Mouse (Mus musculus) heart, embryonic 11.5 days (tissue): ENCODE results near the gene Tceanc2. TPM values are rescaled to one million over a fixed set of nuclear protein-coding genes. Genes with fewer than 3 reads are reported as not detected.

ENCODE experiments used
- ATAC-seq: fragments of 200-750 bp; cut with Nextera tagmentation; replicated peaks from 2 replicates; pipeline ENCODE4 v1.8.0; 2017; ENCODE audit warnings: moderate library complexity; ENCODE audit not compliant: insufficient number of reproducible peaks, low FRiP score, low TSS enrichment
- H3K27ac ChIP-seq: fragments of 300-500 bp; sonication (generic); 2 replicates; pipeline ENCODE4 v1.5.1; 2014; ENCODE audit warnings: mild to moderate bottlenecking, low read depth, low read length
- H3K27me3 ChIP-seq: fragments of 300-500 bp; sonication (generic); 2 replicates; pipeline ENCODE4 v1.6.1; 2014; ENCODE audit warnings: mild to moderate bottlenecking, low read length, mixed read lengths; ENCODE audit not compliant: control insufficient read depth, insufficient read depth
- H3K36me3 ChIP-seq: fragments of 300-500 bp; sonication (generic); 2 replicates; pipeline ENCODE4 v1.6.1; 2014; ENCODE audit warnings: mild to moderate bottlenecking, low read length, moderate library complexity, mixed read lengths; ENCODE audit not compliant: control insufficient read depth, insufficient read depth
- H3K4me1 ChIP-seq: fragments of 300-500 bp; sonication (generic); 2 replicates; pipeline ENCODE4 v1.6.1; 2014; ENCODE audit warnings: low read length; ENCODE audit not compliant: control insufficient read depth, insufficient read depth
- H3K4me2 ChIP-seq: fragments of 300-500 bp; sonication (generic); 2 replicates; pipeline ENCODE4 v1.6.1; 2014; ENCODE audit warnings: mild to moderate bottlenecking, moderate library complexity
- H3K4me3 ChIP-seq: fragments of 300-500 bp; sonication (generic); 2 replicates; pipeline ENCODE4 v1.5.1; 2014; ENCODE audit warnings: low read depth, low read length
- H3K9ac ChIP-seq: fragments of 300-500 bp; sonication (generic); 2 replicates; pipeline ENCODE4 v1.6.1; 2014; ENCODE audit warnings: mild to moderate bottlenecking, low read depth, low read length, moderate library complexity
- H3K9me3 ChIP-seq: fragments of 300-500 bp; sonication (generic); replicated peaks from 2 replicates; pipeline ENCODE4 v1.6.1; 2016; ENCODE audit warnings: low read length; ENCODE audit not compliant: control insufficient read depth
- WGBS: fragments of 180-500 bp; shearing (Covaris S2); extraction: QIAGEN DNeasy Blood & Tissue Kit; methylation state at CpG from one replicate; pipeline ENCODE4 v1.1.7; 2014; ENCODE audit not compliant: insufficient replicate concordance; 5-methylcytosine and 5-hydroxymethylcytosine counted together
- polyA plus RNA-seq: library from polyadenylated mRNA; unstranded; fragments of >200 nt; fragmentation: Nextera tagmentation; extraction: Ambion mirVana; gene quantifications from 2 replicates; pipeline ENCODE4 v1.2.1, GENCODE M21; 2014

The Tceanc2 gene
- polyA plus RNA-seq, 1 experiment from 2014 or later: 19.0 TPM

DNA sequence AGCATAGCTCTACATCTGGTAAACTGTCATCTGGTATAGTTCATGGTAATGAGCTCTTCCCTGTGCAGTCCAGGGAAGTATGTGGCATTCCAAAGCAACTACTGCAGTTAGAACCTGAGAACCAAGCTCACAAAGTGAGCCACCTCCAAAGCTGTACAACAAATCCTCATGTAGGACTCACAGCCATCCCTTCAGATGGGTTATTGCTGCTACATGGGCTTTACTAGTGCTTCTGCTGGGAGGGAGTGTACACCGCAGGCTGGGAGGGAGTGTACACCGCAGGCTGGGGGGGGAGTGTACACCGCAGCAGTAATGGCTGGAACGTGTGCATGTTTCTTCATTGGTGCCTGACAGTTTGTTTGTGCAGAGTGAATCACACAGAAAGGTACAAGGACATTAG is 4.3 kb upstream of the Tceanc2 start:
- Histone ChIP-seq H3K4me2 (no peak overlapping the region), H3K27ac (no peak overlapping the region), H3K27me3 (no peaks in the 10 kb centered on the region), H3K9ac (no peak overlapping the region), H3K9me3 (no peaks in the 10 kb centered on the region), H3K4me3 (no peak overlapping the region), H3K4me1 (peaks cover 2% of the 10 kb centered on the region; the same call in 1 of the 2 replicates), H3K36me3 (no peaks in the 10 kb centered on the region; the same call in none of the 2 replicates)
- 82% methylated on average over 4 of the region's 4 CpGs for WGBS
- ATAC-seq: no peak

DNA sequence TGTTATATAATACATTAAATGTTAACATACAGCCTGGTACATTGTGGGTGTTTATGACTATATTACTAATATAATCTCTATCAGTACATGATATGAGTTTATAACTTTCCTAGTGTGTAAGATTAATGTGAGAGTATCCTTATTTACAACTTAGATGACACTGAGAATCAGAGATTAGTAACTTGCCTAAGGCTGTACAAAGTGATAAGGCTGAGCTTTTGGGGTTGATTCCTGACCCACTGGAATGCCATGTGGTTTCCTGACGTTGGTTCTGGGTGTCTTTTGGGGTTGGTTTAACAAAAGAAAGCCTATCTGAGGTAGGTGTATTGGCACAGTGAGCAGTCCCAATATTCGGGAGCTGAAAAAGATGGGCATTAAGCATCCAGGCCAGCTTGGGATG is 3.9 kb upstream of the Tceanc2 start:
- H3K9me3 ChIP-seq: no peaks in the 10 kb centered on the region
- no peak overlapping the region for H3K4me3 ChIP-seq
- peaks cover 2% of the 10 kb centered on the region; the same call in 1 of the 2 replicates for H3K4me1 ChIP-seq
- H3K27me3 ChIP-seq: no peaks in the 10 kb centered on the region
- ATAC-seq: no peak
- no peaks in the 10 kb centered on the region; the same call in none of the 2 replicates for H3K36me3 ChIP-seq
- no peak overlapping the region for H3K27ac ChIP-seq
- H3K4me2 ChIP-seq: no peak overlapping the region
- 65% methylated on average over 2 of the region's 2 CpGs for WGBS
- no peak overlapping the region for H3K9ac ChIP-seq

DNA sequence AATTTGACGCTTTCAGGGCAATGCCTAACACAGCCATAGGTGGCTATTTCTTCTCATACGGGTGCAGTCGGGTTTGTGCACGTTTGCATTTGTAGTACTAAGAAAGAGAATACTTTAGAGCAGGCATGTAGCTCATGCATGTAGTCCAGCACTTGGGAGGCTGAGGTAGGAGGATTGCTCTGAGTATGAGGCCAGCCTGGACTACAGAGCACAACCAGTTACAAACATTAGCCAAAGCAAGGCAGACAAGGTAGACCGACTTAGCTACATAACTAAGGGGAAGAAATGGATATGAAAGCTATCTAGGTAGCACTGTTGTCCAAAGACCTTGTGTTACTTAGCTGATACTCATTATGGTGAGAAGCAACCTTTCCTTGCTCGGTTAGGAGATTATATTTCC is 3.0 kb upstream of the Tceanc2 start:
- peaks cover 6% of the 10 kb centered on the region for H3K4me1 ChIP-seq
- 79% methylated on average over 6 of the region's 6 CpGs for WGBS
- H3K27ac ChIP-seq: no peak overlapping the region
- H3K4me3 ChIP-seq: no peak overlapping the region
- no peak overlapping the region for H3K4me2 ChIP-seq
- no peaks in the 10 kb centered on the region for H3K36me3 ChIP-seq
- no peaks in the 10 kb centered on the region for H3K27me3 ChIP-seq
- no peaks in the 10 kb centered on the region for H3K9me3 ChIP-seq
- no peak for ATAC-seq
- H3K9ac ChIP-seq: no peak overlapping the region

DNA sequence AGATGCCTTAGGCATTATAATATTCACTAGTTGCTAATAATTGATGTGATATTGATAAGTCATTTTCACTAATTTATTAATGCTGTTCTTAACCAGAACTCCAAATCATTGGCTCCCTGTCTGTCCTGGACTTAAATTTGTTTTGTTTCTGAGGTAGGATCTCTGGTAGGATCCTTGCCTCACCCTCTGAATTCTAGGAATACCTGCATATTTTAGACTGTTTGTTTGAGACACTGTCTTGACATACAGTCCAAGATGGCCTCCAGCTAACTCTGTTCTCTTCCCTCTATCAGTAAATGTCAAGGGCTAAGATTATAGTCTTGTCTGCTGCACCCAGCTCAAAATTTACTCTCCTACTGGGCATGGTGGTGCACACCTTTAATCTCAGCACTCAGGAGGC is 1.8 kb upstream of the Tceanc2 start:
- no peak overlapping the region for H3K4me2 ChIP-seq
- H3K9ac ChIP-seq: no peak overlapping the region
- peaks cover 6% of the 10 kb centered on the region for H3K4me1 ChIP-seq
- H3K36me3 ChIP-seq: no peaks in the 10 kb centered on the region
- no peak for ATAC-seq
- H3K4me3 ChIP-seq: no peak overlapping the region
- no peak overlapping the region for H3K27ac ChIP-seq
- H3K27me3 ChIP-seq: no peaks in the 10 kb centered on the region
- H3K9me3 ChIP-seq: no peaks in the 10 kb centered on the region

DNA sequence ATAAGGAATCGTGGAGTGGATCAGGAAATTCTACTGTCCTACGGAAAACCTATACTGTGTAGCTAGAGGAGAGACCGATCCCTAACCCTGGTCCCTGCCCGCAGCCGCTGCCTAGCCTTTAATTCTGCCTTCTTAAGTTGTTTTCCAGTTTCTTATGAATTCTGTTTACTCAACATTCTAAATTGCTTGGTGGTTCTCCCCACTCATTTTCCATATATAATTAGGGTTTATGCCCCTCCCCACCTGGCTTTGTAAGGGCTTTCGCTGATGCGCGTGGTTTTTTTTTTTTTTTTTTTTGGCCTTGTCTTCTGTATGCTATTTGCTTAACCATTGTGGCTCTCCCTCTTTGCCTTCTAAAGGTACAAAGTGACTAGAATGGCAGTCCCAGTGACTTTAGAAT is 645 bp upstream of the Tceanc2 start:
- Histone ChIP-seq H3K4me1 (peaks cover 6% of the 10 kb centered on the region), H3K4me2 (peak overlapping the region; percentile 86), H3K9me3 (no peaks in the 10 kb centered on the region), H3K36me3 (peaks cover 5% of the 10 kb centered on the region; the same call in 1 of the 2 replicates), H3K27ac (peak overlapping the region; percentile 99), H3K9ac (peak overlapping the region; percentile 94), H3K4me3 (peak overlapping the region; percentile 97), H3K27me3 (no peaks in the 10 kb centered on the region)
- 3% methylated on average over 8 of the region's 8 CpGs for WGBS
- ATAC-seq: no peak

DNA sequence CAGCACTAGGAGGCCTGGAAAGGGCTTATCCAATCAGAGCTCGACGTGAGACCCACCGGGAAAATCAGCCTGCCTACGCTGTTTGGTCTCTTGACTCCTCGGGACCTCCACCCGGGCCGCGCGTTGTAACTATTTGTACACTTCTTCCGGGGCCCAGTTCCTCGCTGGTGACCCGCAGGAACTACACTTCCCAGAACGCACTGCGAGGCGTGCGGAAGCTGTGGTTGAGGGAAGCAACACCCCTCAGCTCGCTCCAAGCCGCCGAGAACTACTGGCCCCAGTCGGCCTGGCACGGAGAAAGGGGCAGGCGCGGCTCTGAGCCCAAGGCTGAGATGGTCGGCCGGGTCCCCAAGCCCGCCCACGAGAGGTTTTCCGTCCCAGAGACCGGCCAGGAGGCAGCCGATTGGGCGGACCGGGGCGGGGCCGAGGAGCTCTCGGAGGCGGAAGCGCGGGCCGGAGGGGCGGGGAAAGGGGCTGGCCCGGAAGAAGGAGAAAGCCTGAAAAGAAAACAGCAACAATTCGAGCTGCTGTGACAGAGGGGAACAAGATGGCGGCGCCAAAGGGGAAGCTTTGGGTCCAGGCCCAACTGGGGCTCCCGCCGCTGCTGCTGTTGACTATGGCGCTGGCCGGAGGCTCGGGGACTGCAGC is 610 bp downstream of the Tceanc2 start, which contains the start of gene Tmem59:
Tmem59 (plus strand) TSS at position 218 of the 648 bp plus-strand sequence.
- Histone ChIP-seq H3K4me1 (peaks cover 6% of the 10 kb centered on the region), H3K27ac (peak within 1 kb of the TSS; percentile 99), H3K36me3 (peaks cover 8% of the 10 kb centered on the region), H3K4me2 (peak within 1 kb of the TSS; percentile 86), H3K4me3 (peak within 1 kb of the TSS; percentile 97), H3K9ac (peak within 1 kb of the TSS; percentile 94), H3K9me3 (no peaks in the 10 kb centered on the region), H3K27me3 (no peaks in the 10 kb centered on the region)
- under 1% methylated on average over 48 of the region's 49 CpGs for WGBS
- peak; percentile 90 for ATAC-seq

DNA sequence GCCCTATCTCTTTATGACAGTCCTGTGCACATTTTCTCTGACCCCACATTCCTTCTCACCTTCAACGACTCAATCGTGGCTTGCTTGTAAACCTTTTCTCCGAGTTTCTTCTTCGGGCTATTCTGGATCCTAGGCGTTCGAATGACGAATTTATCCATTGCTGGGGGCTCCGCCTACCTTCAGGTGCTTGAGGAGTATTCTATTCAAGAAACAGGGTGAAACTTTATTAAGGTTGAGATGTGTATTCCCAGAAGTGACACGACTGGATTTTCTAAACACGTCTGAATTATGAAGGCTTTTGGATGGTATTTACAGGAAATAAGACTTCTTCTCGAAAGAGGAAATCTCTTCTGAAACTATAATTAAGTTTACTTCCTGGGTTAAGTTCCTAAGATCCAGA is 1.4 kb downstream of the Tceanc2 start:
- Histone ChIP-seq H3K36me3 (peaks cover 10% of the 10 kb centered on the region), H3K9me3 (no peaks in the 10 kb centered on the region), H3K4me1 (peaks cover 6% of the 10 kb centered on the region), H3K4me2 (peak overlapping the region; percentile 86), H3K27ac (peak overlapping the region; percentile 99), H3K4me3 (peak overlapping the region; percentile 97), H3K9ac (peak overlapping the region; percentile 94), H3K27me3 (no peaks in the 10 kb centered on the region)
- no peak for ATAC-seq
- 47% methylated on average over 11 of the region's 11 CpGs for WGBS

DNA sequence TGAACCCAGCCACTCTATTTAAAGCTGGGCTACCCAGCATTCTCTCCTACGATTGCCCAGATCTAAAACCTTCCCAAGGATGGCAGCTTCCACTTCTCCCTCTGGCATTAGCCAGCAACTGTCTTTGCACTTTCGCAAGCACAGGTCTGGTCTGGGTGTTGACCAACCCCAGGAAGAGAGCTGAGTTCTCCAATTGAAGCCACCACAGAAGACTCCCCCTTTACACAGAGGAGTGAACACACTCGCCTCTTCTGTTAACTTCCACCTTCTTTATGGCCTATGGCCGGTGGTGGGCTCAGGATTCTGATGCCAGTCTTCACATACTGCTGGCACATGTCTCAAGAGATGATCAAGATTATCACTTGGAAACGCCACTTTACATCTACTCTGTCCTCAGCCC is 11.1 kb downstream of the Tceanc2 start:
- ATAC-seq: no peak
- 82% methylated on average over 5 of the region's 5 CpGs for WGBS
- no peak overlapping the region for H3K27ac ChIP-seq
- H3K4me1 ChIP-seq: no peaks in the 10 kb centered on the region
- H3K36me3 ChIP-seq: peaks cover 4% of the 10 kb centered on the region; the same call in 1 of the 2 replicates
- no peaks in the 10 kb centered on the region for H3K27me3 ChIP-seq
- H3K9me3 ChIP-seq: no peaks in the 10 kb centered on the region
- H3K4me3 ChIP-seq: no peak overlapping the region
- H3K9ac ChIP-seq: no peak overlapping the region
- H3K4me2 ChIP-seq: no peak overlapping the region

DNA sequence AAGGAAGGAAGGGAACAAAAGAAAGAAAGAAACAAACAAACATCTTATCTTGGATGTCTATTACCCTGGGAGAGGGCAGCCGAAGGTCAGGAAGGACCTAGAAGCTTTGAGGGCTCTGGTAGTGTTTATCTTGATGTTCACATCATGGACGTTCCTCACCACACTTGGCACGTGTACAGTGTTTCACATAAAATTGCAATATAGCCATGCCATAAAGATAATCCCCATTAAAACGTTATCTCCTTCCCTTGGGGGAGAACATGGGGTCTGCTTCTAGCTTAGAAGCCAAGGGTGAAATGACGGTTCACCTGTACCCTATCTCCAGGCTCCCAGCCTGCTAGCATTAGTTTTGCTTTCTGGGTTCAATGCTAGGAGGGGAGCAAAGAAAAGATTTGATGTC is 12.2 kb downstream of the Tceanc2 start:
- Histone ChIP-seq H3K27me3 (no peaks in the 10 kb centered on the region), H3K4me2 (no peak overlapping the region), H3K9ac (no peak overlapping the region), H3K27ac (no peak overlapping the region), H3K4me3 (no peak overlapping the region), H3K9me3 (no peaks in the 10 kb centered on the region), H3K4me1 (no peaks in the 10 kb centered on the region), H3K36me3 (no peaks in the 10 kb centered on the region)
- no peak for ATAC-seq
- WGBS: 74% methylated on average over 5 of the region's 5 CpGs
